Mouse (Mus musculus): Measurements from ENCODE around the gene Ccdc63. TPM values are rescaled to one million over a fixed set of nuclear protein-coding genes. Genes with fewer than 3 reads are reported as not detected.

The Ccdc63 gene
- total and polyA plus RNA-seq, 2 experiments from 2014 or later, result 0.26 TPM; not detected in 1

- H3K4me3 ChIP-seq (ENCODE audit: low read depth, low read length), result no peak overlapping the region
- no peak overlapping the region for H3K9ac ChIP-seq (replicated peaks; ENCODE audit: low read depth, low read length)
- DNase-seq (ENCODE audit: low spot score), result no peak
- ATAC-seq (ENCODE audit: insufficient read depth, low read depth), result no peak
- H3K9me3 ChIP-seq (replicated peaks; ENCODE audit: control insufficient read depth, low read length), result no peaks in the 10 kb centered on the region
- peaks cover 4% of the 10 kb centered on the region; the same call in 1 of the 2 replicates for H3K4me1 ChIP-seq (ENCODE audit: control insufficient read depth, insufficient read depth)
- WGBS, result 77% methylated on average over 1 of the region's 1 CpGs
- no peaks in the 10 kb centered on the region for H3K36me3 ChIP-seq (replicated peaks; ENCODE audit: control insufficient read depth, insufficient read depth, low read length)
- H3K4me2 ChIP-seq (ENCODE audit: low read depth, low read length), result no peak overlapping the region
- no peak overlapping the region for H3K27ac ChIP-seq (ENCODE audit: low read depth)
- H3K27me3 ChIP-seq (ENCODE audit: control insufficient read depth, insufficient read depth, low read length), result no peaks in the 10 kb centered on the region
- no peak for TF ChIP-seq CTCF (IDR thresholded peaks at IDR 0.05; ENCODE audit: low read depth)
- no peak for TF ChIP-seq EP300 (IDR thresholded peaks at IDR 0.05; ENCODE audit: low read depth)
Observed at GRCm38 (mm10) chr5:122148107-122148506, 7.5 kb upstream of the Ccdc63 start.

- Histone ChIP-seq H3K4me3 (ENCODE audit: low read depth, low read length) (no peak overlapping the region), H3K36me3 (replicated peaks; ENCODE audit: control insufficient read depth, insufficient read depth, low read length) (no peaks in the 10 kb centered on the region), H3K27me3 (ENCODE audit: control insufficient read depth, insufficient read depth, low read length) (no peaks in the 10 kb centered on the region), H3K9ac (replicated peaks; ENCODE audit: low read depth, low read length) (no peak overlapping the region), H3K27ac (ENCODE audit: low read depth) (peak overlapping the region; percentile 87), H3K4me2 (ENCODE audit: low read depth, low read length) (no peak overlapping the region), H3K4me1 (ENCODE audit: control insufficient read depth, insufficient read depth) (peaks cover 4% of the 10 kb centered on the region; the same call in 1 of the 2 replicates), H3K9me3 (replicated peaks; ENCODE audit: control insufficient read depth, low read length) (no peaks in the 10 kb centered on the region)
- DNase-seq (ENCODE audit: low spot score), result no peak
- ATAC-seq (ENCODE audit: insufficient read depth, low read depth), result no peak
- TF ChIP-seq EP300 (IDR thresholded peaks at IDR 0.05; ENCODE audit: low read depth), result no peak
- TF ChIP-seq CTCF (IDR thresholded peaks at IDR 0.05; ENCODE audit: low read depth), result no peak
Observed at GRCm38 (mm10) chr5:122146609-122147008, 6.0 kb upstream of the Ccdc63 start.

GRCm38 (mm10) chr5:122146056-122146580 is 5.5 kb upstream of the Ccdc63 start:
- no peak overlapping the region for H3K9ac ChIP-seq (replicated peaks; ENCODE audit: low read depth, low read length)
- H3K4me3 ChIP-seq (ENCODE audit: low read depth, low read length), result no peak overlapping the region
- peak; percentile 58 for DNase-seq (ENCODE audit: low spot score)
- peak overlapping the region; percentile 87 for H3K27ac ChIP-seq (ENCODE audit: low read depth)
- ATAC-seq (ENCODE audit: insufficient read depth, low read depth), result peak; percentile 37
- H3K4me2 ChIP-seq (ENCODE audit: low read depth, low read length), result peak overlapping the region; percentile 51
- H3K4me1 ChIP-seq (ENCODE audit: control insufficient read depth, insufficient read depth), result peaks cover 4% of the 10 kb centered on the region; the same call in 1 of the 2 replicates
- H3K27me3 ChIP-seq (ENCODE audit: control insufficient read depth, insufficient read depth, low read length), result no peaks in the 10 kb centered on the region
- no peaks in the 10 kb centered on the region for H3K9me3 ChIP-seq (replicated peaks; ENCODE audit: control insufficient read depth, low read length)
- H3K36me3 ChIP-seq (replicated peaks; ENCODE audit: control insufficient read depth, insufficient read depth, low read length), result no peaks in the 10 kb centered on the region
- 48% methylated on average over 10 of the region's 10 CpGs for WGBS
- TF ChIP-seq CTCF (IDR thresholded peaks at IDR 0.05; ENCODE audit: low read depth), result no peak
- TF ChIP-seq EP300 (IDR thresholded peaks at IDR 0.05; ENCODE audit: low read depth), result peak; percentile 68

GRCm38 (mm10) chr5:122145381-122146055 is 4.9 kb upstream of the Ccdc63 start:
- ATAC-seq (ENCODE audit: insufficient read depth, low read depth), result peak; percentile 37
- peak overlapping the region; percentile 21 for H3K9ac ChIP-seq (replicated peaks; ENCODE audit: low read depth, low read length)

GRCm38 (mm10) chr5:122144825-122145224 is 4.2 kb upstream of the Ccdc63 start:
- 81% methylated on average over 4 of the region's 4 CpGs for WGBS
- Histone ChIP-seq H3K36me3 (replicated peaks; ENCODE audit: control insufficient read depth, insufficient read depth, low read length) (no peaks in the 10 kb centered on the region), H3K27me3 (ENCODE audit: control insufficient read depth, insufficient read depth, low read length) (no peaks in the 10 kb centered on the region), H3K4me1 (ENCODE audit: control insufficient read depth, insufficient read depth) (peaks cover 4% of the 10 kb centered on the region; the same call in 1 of the 2 replicates), H3K4me2 (ENCODE audit: low read depth, low read length) (peak overlapping the region; percentile 51; the same call in 1 of the 2 replicates), H3K27ac (ENCODE audit: low read depth) (peak overlapping the region; percentile 87), H3K9me3 (replicated peaks; ENCODE audit: control insufficient read depth, low read length) (no peaks in the 10 kb centered on the region), H3K9ac (replicated peaks; ENCODE audit: low read depth, low read length) (no peak overlapping the region), H3K4me3 (ENCODE audit: low read depth, low read length) (no peak overlapping the region)
- ATAC-seq (ENCODE audit: insufficient read depth, low read depth), result no peak
- no peak for DNase-seq (ENCODE audit: low spot score)
- TF ChIP-seq CTCF (IDR thresholded peaks at IDR 0.05; ENCODE audit: low read depth) (no peak), EP300 (IDR thresholded peaks at IDR 0.05; ENCODE audit: low read depth) (no peak)

More at GRCm38 (mm10) chr5:122145381-122146055, 4.9 kb upstream of the Ccdc63 start:
- Histone ChIP-seq H3K9me3 (replicated peaks; ENCODE audit: control insufficient read depth, low read length) (no peaks in the 10 kb centered on the region), H3K4me1 (ENCODE audit: control insufficient read depth, insufficient read depth) (peaks cover 4% of the 10 kb centered on the region; the same call in 1 of the 2 replicates), H3K4me3 (ENCODE audit: low read depth, low read length) (peak overlapping the region; percentile 31; the same call in 1 of the 2 replicates), H3K36me3 (replicated peaks; ENCODE audit: control insufficient read depth, insufficient read depth, low read length) (no peaks in the 10 kb centered on the region), H3K27ac (ENCODE audit: low read depth) (peak overlapping the region; percentile 87), H3K4me2 (ENCODE audit: low read depth, low read length) (peak overlapping the region; percentile 51), H3K27me3 (ENCODE audit: control insufficient read depth, insufficient read depth, low read length) (no peaks in the 10 kb centered on the region)
- DNase-seq (ENCODE audit: low spot score), result peak; percentile 49
- TF ChIP-seq CTCF (IDR thresholded peaks at IDR 0.05; ENCODE audit: low read depth) (no peak), EP300 (IDR thresholded peaks at IDR 0.05; ENCODE audit: low read depth) (no peak)
- WGBS, result 49% methylated on average over 15 of the region's 15 CpGs

Measured in heart, postnatal 0 days (tissue).